Mouse (Mus musculus) embryonic facial prominence, embryonic 12.5 days (tissue): ENCODE results near the gene Sestd1. TPM values are rescaled to one million over a fixed set of nuclear protein-coding genes. Genes with fewer than 3 reads are reported as not detected.
A peak's percentile ranks its signal among the peaks of the same experiment; 100 is the strongest.

ENCODE experiments used
- ATAC-seq: fragments of 200-750 bp; cut with Nextera tagmentation; 2 replicates; pipeline ENCODE4 v1.8.0; 2017; ENCODE audit not compliant: insufficient number of reproducible peaks, insufficient read depth, low FRiP score, low TSS enrichment
- H3K27ac ChIP-seq: fragments of 300-500 bp; sonication (generic); 2 replicates; pipeline ENCODE4 v1.5.1; 2016; ENCODE audit warnings: mild to moderate bottlenecking
- H3K27me3 ChIP-seq: fragments of 300-500 bp; sonication (generic); 2 replicates; pipeline ENCODE4 v1.6.1; 2016; ENCODE audit warnings: mild to moderate bottlenecking, moderate library complexity
- H3K36me3 ChIP-seq: fragments of 300-500 bp; sonication (generic); 2 replicates; pipeline ENCODE4 v1.6.1; 2016; ENCODE audit warnings: mild to moderate bottlenecking
- H3K4me1 ChIP-seq: fragments of 300-500 bp; sonication (generic); 2 replicates; pipeline ENCODE4 v1.6.1; 2016
- H3K4me2 ChIP-seq: fragments of 300-500 bp; sonication (generic); replicated peaks from 2 replicates; pipeline ENCODE4 v1.6.1; 2016; ENCODE audit warnings: mild to moderate bottlenecking, moderate library complexity
- H3K4me3 ChIP-seq: fragments of 300-500 bp; sonication (generic); 2 replicates; pipeline ENCODE4 v1.5.1; 2016; ENCODE audit warnings: mild to moderate bottlenecking
- H3K9ac ChIP-seq: fragments of 300-500 bp; sonication (generic); 2 replicates; pipeline ENCODE4 v1.6.1; 2016; ENCODE audit warnings: mild to moderate bottlenecking, moderate library complexity
- H3K9me3 ChIP-seq: fragments of 300-500 bp; sonication (generic); 2 replicates; pipeline ENCODE4 v1.6.1; 2016; ENCODE audit warnings: mild to moderate bottlenecking, moderate library complexity
- WGBS: fragments of 180-500 bp; shearing (Covaris S2); methylation state at CpG from one replicate; pipeline ENCODE4 v1.1.7; 2016; 5-methylcytosine and 5-hydroxymethylcytosine counted together
- polyA plus RNA-seq: library from polyadenylated mRNA; unstranded; fragments of >200 nt; fragmentation: Nextera tagmentation; extraction: Ambion mirVana; gene quantifications from 2 replicates; pipeline ENCODE4 v1.2.1, GENCODE M21; 2016

Gene Sestd1
- polyA plus RNA-seq, 1 experiment from 2014 or later = 23.8 TPM

- no peaks in the 10 kb centered on the region for H3K9me3 ChIP-seq
- no peaks in the 10 kb centered on the region for H3K36me3 ChIP-seq
- ATAC-seq = no peak
- H3K27me3 ChIP-seq = no peaks in the 10 kb centered on the region
- no peaks in the 10 kb centered on the region for H3K4me1 ChIP-seq
- H3K4me3 ChIP-seq = no peak overlapping the region
- H3K4me2 ChIP-seq = no peak overlapping the region
- H3K9ac ChIP-seq = no peak overlapping the region
- WGBS = 66% methylated on average over 9 of the region's 9 CpGs
- no peak overlapping the region for H3K27ac ChIP-seq
These were observed 21.4 kb upstream of the Sestd1 start for GRCm38 (mm10) chr2:77301687-77302389.

- ATAC-seq = no peak
- no peaks in the 10 kb centered on the region for H3K27me3 ChIP-seq
- H3K9me3 ChIP-seq = no peaks in the 10 kb centered on the region
- no peak overlapping the region for H3K4me3 ChIP-seq
- H3K27ac ChIP-seq = no peak overlapping the region
- H3K4me1 ChIP-seq = no peaks in the 10 kb centered on the region
- no peak overlapping the region for H3K4me2 ChIP-seq
- no peaks in the 10 kb centered on the region for H3K36me3 ChIP-seq
- no peak overlapping the region for H3K9ac ChIP-seq
- WGBS = 69% methylated on average over 6 of the region's 6 CpGs
These were observed 9.3 kb upstream of the Sestd1 start for GRCm38 (mm10) chr2:77289701-77290100.

- no peak overlapping the region for H3K9ac ChIP-seq
- WGBS = 13% methylated on average over 2 of the region's 2 CpGs
- no peaks in the 10 kb centered on the region for H3K36me3 ChIP-seq
- no peaks in the 10 kb centered on the region for H3K4me1 ChIP-seq
- no peak overlapping the region for H3K27ac ChIP-seq
- ATAC-seq = no peak
- H3K4me3 ChIP-seq = no peak overlapping the region
- no peaks in the 10 kb centered on the region for H3K9me3 ChIP-seq
- H3K27me3 ChIP-seq = no peaks in the 10 kb centered on the region
- no peak overlapping the region for H3K4me2 ChIP-seq
These were observed 6.4 kb upstream of the Sestd1 start for GRCm38 (mm10) chr2:77286755-77287154.

- Histone ChIP-seq H3K4me3 (no peak overlapping the region), H3K27me3 (no peaks in the 10 kb centered on the region), H3K36me3 (no peaks in the 10 kb centered on the region), H3K4me2 (no peak overlapping the region), H3K9me3 (no peaks in the 10 kb centered on the region), H3K9ac (no peak overlapping the region), H3K4me1 (no peaks in the 10 kb centered on the region), H3K27ac (no peak overlapping the region)
- 81% methylated on average over 2 of the region's 2 CpGs for WGBS
- ATAC-seq = no peak
These were observed 4.0 kb upstream of the Sestd1 start for GRCm38 (mm10) chr2:77284281-77284899.

- H3K9ac ChIP-seq = peak overlapping the region; percentile 87
- peak; percentile 49 for ATAC-seq
- WGBS = under 1% methylated on average over 56 of the region's 57 CpGs
These were observed 406 bp downstream of the Sestd1 start for GRCm38 (mm10) chr2:77279861-77280511.

GRCm38 (mm10) chr2:77277272-77277671 lies 3.1 kb downstream of the Sestd1 start:
- Histone ChIP-seq H3K4me2 (no peak overlapping the region), H3K9ac (no peak overlapping the region), H3K27ac (no peak overlapping the region), H3K4me3 (no peak overlapping the region), H3K36me3 (no peaks in the 10 kb centered on the region), H3K9me3 (no peaks in the 10 kb centered on the region), H3K4me1 (no peaks in the 10 kb centered on the region; the same call in 1 of the 2 replicates), H3K27me3 (no peaks in the 10 kb centered on the region)
- 66% methylated on average over 4 of the region's 4 CpGs for WGBS
- no peak for ATAC-seq

More at GRCm38 (mm10) chr2:77279861-77280511, 406 bp downstream of the Sestd1 start:
- Histone ChIP-seq H3K36me3 (no peaks in the 10 kb centered on the region), H3K27me3 (no peaks in the 10 kb centered on the region), H3K4me3 (peak overlapping the region; percentile 82), H3K9me3 (no peaks in the 10 kb centered on the region), H3K4me2 (peak overlapping the region; percentile 71), H3K4me1 (no peaks in the 10 kb centered on the region; the same call in 1 of the 2 replicates), H3K27ac (peak overlapping the region; percentile 77)

- ATAC-seq = no peak
- H3K9me3 ChIP-seq = no peaks in the 10 kb centered on the region
- H3K27me3 ChIP-seq = no peaks in the 10 kb centered on the region
- H3K9ac ChIP-seq = no peak overlapping the region
- no peaks in the 10 kb centered on the region for H3K36me3 ChIP-seq
- H3K4me1 ChIP-seq = no peaks in the 10 kb centered on the region; the same call in 1 of the 2 replicates
- no peak overlapping the region for H3K27ac ChIP-seq
- 82% methylated on average over 5 of the region's 5 CpGs for WGBS
- no peak overlapping the region for H3K4me2 ChIP-seq
- H3K4me3 ChIP-seq = no peak overlapping the region
These were observed 4.5 kb downstream of the Sestd1 start for GRCm38 (mm10) chr2:77275851-77276250.

- Histone ChIP-seq H3K27ac (no peak overlapping the region), H3K27me3 (no peaks in the 10 kb centered on the region), H3K9me3 (no peaks in the 10 kb centered on the region), H3K4me1 (no peaks in the 10 kb centered on the region; the same call in 1 of the 2 replicates), H3K9ac (no peak overlapping the region), H3K36me3 (no peaks in the 10 kb centered on the region), H3K4me3 (no peak overlapping the region), H3K4me2 (no peak overlapping the region)
- 85% methylated on average over 9 of the region's 9 CpGs for WGBS
- no peak for ATAC-seq
These were observed 5.3 kb downstream of the Sestd1 start for GRCm38 (mm10) chr2:77274976-77275641.

- WGBS = 90% methylated on average over 2 of the region's 2 CpGs
- Histone ChIP-seq H3K4me3 (no peak overlapping the region), H3K36me3 (no peaks in the 10 kb centered on the region), H3K4me1 (peaks cover 14% of the 10 kb centered on the region; the same call in 1 of the 2 replicates), H3K27ac (no peak overlapping the region), H3K9ac (no peak overlapping the region), H3K4me2 (no peak overlapping the region), H3K9me3 (no peaks in the 10 kb centered on the region), H3K27me3 (no peaks in the 10 kb centered on the region)
- no peak for ATAC-seq
These were observed 7.4 kb downstream of the Sestd1 start for GRCm38 (mm10) chr2:77272953-77273352.

GRCm38 (mm10) chr2:77270781-77271180 lies 9.6 kb downstream of the Sestd1 start:
- H3K4me1 ChIP-seq = peaks cover 14% of the 10 kb centered on the region; the same call in 1 of the 2 replicates
- no peak overlapping the region for H3K4me3 ChIP-seq
- 78% methylated on average over 7 of the region's 7 CpGs for WGBS
- no peak overlapping the region for H3K27ac ChIP-seq
- H3K9ac ChIP-seq = no peak overlapping the region
- H3K4me2 ChIP-seq = no peak overlapping the region
- no peak for ATAC-seq
- H3K36me3 ChIP-seq = no peaks in the 10 kb centered on the region
- no peaks in the 10 kb centered on the region for H3K9me3 ChIP-seq
- H3K27me3 ChIP-seq = no peaks in the 10 kb centered on the region

- Histone ChIP-seq H3K27me3 (no peaks in the 10 kb centered on the region), H3K9me3 (no peaks in the 10 kb centered on the region), H3K36me3 (no peaks in the 10 kb centered on the region), H3K4me3 (no peak overlapping the region), H3K9ac (no peak overlapping the region), H3K4me1 (peaks cover 14% of the 10 kb centered on the region; the same call in 1 of the 2 replicates), H3K27ac (no peak overlapping the region), H3K4me2 (no peak overlapping the region)
- ATAC-seq = no peak
- 91% methylated on average over 1 of the region's 1 CpGs for WGBS
These were observed 10.3 kb downstream of the Sestd1 start for GRCm38 (mm10) chr2:77270136-77270535.
